Mouse (Mus musculus): ENCODE results near the gene Mug2.
"Not testable (repeated sequence)": the region's sequence is repeated elsewhere in the genome, so short reads cannot be mapped to it uniquely, and the experiment has no call there.

Mug2 gene
- long read RNA-seq, experiment 1: 0 reads
- long read RNA-seq, experiment 2: 0 reads

DNA sequence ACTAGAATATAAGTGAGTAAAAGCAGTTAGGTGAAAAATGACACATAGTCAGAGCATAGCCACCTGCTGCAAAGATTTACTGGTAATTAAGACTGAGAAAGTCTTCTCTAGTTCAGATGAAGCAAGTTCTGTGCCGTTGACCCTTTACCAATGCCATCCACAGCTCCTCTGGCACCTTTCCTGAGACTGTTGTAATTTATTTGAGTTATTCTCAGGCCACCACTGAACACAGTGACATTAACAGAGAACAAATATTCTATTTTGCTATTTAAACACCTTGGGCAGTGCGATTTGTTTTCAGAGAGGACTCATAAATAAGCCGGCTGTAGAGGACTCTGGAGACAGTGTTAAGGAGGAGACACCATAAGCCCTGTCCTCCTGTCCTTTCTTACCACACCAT is at the start of gene Mug2:
Gene Mug2, plus strand, starts transcription at position 301 of the 400 bp plus-strand sequence.
- intact Hi-C loops (cut with DNase I): not testable (repeated sequence)

DNA sequence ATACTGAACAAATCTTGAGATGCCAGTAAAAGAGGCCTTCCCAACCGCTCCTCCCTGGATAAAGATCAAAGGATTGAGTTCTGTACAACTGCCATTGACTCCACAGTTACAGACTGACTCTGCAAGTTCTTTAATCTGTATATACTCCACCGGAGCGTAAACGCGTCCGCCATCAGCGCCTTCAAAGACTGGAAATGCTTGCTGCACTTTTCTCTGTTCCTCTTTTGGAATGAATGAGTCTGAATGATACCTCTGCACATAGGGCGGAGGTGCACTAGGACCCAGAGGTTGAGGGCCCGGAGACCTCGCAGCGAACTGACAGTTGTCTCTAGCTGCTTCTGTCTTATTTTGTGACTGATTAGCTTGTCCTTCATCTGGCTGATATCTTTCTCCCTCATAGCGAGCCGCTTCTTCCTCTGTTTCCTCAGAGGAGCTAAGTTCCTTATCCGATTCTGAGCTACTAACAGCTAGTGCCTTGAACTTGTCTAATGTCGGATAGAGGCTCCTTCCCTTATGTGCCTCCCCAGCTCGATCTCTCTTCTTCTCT is 48.7 kb upstream of the Mug2 start:
- intact Hi-C loops (cut with DNase I): not testable (repeated sequence)

DNA sequence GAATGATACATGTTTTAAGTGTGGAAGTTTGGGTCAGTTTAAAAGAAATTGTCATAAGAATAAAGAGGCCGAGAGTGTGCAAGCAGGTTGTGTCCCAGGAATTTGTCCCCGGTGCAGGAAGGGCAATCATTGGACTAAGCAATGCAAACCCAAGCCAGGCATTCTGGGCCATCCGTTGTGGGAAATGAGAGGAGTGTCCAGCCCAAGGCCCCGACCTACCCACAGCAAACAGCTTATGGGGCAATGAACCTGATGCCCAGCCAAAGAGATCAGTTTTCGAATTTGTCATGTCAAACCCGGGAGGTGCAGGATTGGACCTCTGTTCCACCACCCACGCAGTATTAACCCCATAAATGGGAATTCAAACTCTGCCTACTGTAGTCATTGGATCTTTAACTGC is 30.9 kb upstream of the Mug2 start:
- intact Hi-C loops (cut with DNase I): no loop called here

DNA sequence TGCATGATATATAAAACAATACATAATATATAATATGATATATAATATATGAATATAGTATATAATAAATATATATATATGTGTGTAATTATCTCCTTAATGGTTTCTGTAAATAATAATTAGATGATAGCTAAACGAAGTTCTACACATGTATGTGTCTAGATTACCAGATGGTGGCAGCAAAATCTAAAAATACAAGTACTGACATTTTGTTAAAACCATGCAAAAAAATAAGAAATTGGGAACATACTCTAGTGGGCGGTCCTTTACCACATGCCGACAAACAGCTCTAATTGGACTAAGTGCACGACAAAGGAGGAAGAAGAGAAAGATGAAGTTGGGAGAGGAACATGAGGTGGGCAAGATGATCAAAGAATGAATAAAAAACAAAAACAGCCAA is 94.3 kb downstream of the Mug2 start:
- intact Hi-C loops (cut with DNase I): no loop called here

DNA sequence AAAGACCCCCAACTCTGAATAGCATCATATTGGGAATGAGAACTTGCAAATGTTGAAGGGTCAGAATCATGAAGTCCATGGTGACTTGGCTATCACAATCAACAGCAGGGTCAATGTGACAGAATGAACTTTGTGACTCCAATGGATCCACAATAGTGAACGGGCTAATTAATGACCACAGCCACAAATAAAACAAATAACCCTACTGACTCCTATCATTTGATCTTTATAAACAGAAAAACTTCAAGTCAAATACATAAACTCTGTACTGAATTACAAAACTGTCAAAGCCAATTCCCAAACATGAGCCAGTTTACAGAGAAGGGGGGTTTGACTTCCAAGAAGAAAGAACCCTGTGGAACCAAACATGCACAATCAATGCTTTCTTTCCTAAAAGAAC is 95.1 kb downstream of the Mug2 start:
- intact Hi-C loops (cut with DNase I): no loop called here

DNA sequence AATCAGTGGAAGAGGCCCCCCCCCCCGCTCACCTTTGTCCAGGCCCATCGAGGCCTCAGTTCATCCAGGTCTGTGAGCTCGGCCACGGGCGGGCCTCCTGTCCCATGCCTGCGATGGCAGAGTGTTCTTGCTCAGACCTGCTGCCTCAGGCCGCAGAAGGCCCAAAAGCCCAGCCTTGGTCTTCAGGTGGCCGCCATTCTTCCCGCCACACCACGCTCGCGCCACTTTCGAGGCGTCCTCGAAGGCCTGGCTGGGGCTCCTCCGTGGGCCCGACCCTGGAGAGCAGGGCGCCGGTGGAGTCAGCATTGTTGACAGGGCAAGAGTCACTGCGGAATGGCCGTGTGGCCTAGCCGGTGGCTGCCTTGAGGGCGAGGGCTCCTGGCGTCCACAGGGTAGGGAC is 110.4 kb downstream of the Mug2 start:
- intact Hi-C loops (cut with DNase I): no loop called here

DNA sequence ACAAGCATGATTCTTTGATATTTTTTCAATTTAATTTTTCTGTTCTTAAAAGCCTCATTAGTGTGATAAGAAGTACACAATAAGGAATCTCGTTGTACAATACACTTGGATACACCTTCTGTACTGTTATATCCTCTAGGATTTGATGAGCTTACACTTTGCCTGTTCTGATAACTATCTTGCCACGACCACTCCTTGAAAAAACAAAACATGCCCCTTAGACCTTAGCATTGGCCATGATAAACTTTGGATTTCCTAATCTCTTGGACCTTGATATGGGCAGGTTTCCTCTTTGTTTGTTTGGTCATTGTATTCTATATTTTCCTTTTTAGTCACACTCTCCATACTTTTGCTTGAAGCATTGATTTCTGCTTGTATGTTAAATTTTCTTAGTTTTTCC is 123.0 kb downstream of the Mug2 start:
- intact Hi-C loops (cut with DNase I): no loop called here

Data from adrenal gland (tissue).